Mouse (Mus musculus): Measurements from ENCODE around the gene Jmjd6.
A peak's percentile ranks its signal among the peaks of the same experiment; 100 is the strongest.

The Jmjd6 gene

GRCm38 (mm10) chr11:116843261-116844233 lies at the start of gene Jmjd6, which contains the start of gene Mettl23:
TSS of gene Jmjd6 (minus strand) at chr11:116843449.
TSS of gene Mettl23 (plus strand) at chr11:116843278.
- DNase-seq: peak; percentile 97 to 98

GRCm38 (mm10) chr11:116887136-116887535 lies 43.9 kb upstream of the Jmjd6 start:
- DNase-seq: no peak

- peak; percentile 85 to 90 for DNase-seq
These were observed 42.3 kb upstream of the Jmjd6 start for GRCm38 (mm10) chr11:116885275-116886151.

GRCm38 (mm10) chr11:116884061-116884460 lies 40.8 kb upstream of the Jmjd6 start:
- no peak for DNase-seq

- DNase-seq: no peak
These were observed 39.2 kb upstream of the Jmjd6 start for GRCm38 (mm10) chr11:116882446-116882845.

- DNase-seq: no peak
These were observed 38.2 kb upstream of the Jmjd6 start for GRCm38 (mm10) chr11:116881440-116881839.

- DNase-seq: peak; percentile 46 to 61
These were observed 37.6 kb upstream of the Jmjd6 start for GRCm38 (mm10) chr11:116880839-116881238.

GRCm38 (mm10) chr11:116878454-116878853 lies 35.2 kb upstream of the Jmjd6 start:
- DNase-seq: peak in 1 of 2 experiments; percentile 46

GRCm38 (mm10) chr11:116873987-116874386 lies 30.7 kb upstream of the Jmjd6 start:
- DNase-seq: no peak

GRCm38 (mm10) chr11:116871538-116871937 lies 28.3 kb upstream of the Jmjd6 start:
- no peak for DNase-seq

- no peak for DNase-seq
These were observed 26.4 kb upstream of the Jmjd6 start for GRCm38 (mm10) chr11:116869641-116870040.

- DNase-seq: no peak
These were observed 26.0 kb upstream of the Jmjd6 start for GRCm38 (mm10) chr11:116869223-116869622.

- no peak for DNase-seq
These were observed 24.9 kb upstream of the Jmjd6 start for GRCm38 (mm10) chr11:116868129-116868528.

- DNase-seq: no peak
These were observed 22.8 kb upstream of the Jmjd6 start for GRCm38 (mm10) chr11:116865945-116866585.

- no peak for DNase-seq
These were observed 21.2 kb upstream of the Jmjd6 start for GRCm38 (mm10) chr11:116864444-116864843.

GRCm38 (mm10) chr11:116857183-116857850 lies 14.1 kb upstream of the Jmjd6 start:
- no peak for DNase-seq

- no peak for DNase-seq
These were observed 11.0 kb upstream of the Jmjd6 start for GRCm38 (mm10) chr11:116854279-116854678.

- peak; percentile 99 for DNase-seq
These were observed 10.3 kb upstream of the Jmjd6 start for GRCm38 (mm10) chr11:116853512-116853928.

GRCm38 (mm10) chr11:116852891-116853511 lies 9.8 kb upstream of the Jmjd6 start, which contains the start of gene Srsf2:
TSS of gene Srsf2 (minus strand) at chr11:116853094.
- DNase-seq: peak; percentile 98 to 99

GRCm38 (mm10) chr11:116852291-116852890 lies 9.1 kb upstream of the Jmjd6 start, which contains the start of gene Mfsd11:
TSS of gene Mfsd11 (plus strand) at chr11:116852440.
- DNase-seq: peak; percentile 86 to 90

Measured in cerebellum, postnatal 25 days (tissue).